Mouse (Mus musculus) stomach, postnatal 0 days (tissue): ENCODE data around the gene Zfp683. TPM values are rescaled to one million over a fixed set of nuclear protein-coding genes. Genes with fewer than 3 reads are reported as not detected.

Experiments used
- ATAC-seq: fragments of 200-750 bp; cut with Nextera tagmentation; 2 replicates; pipeline ENCODE4 v1.8.0; 2017; ENCODE audit not compliant: low FRiP score, low TSS enrichment
- DNase-seq: peaks from one replicate; pipeline ENCODE4 v3.0.0-alpha.2; 2016; ENCODE audit warnings: low spot score
- H3K27ac ChIP-seq: fragments of 300-500 bp; sonication (generic); replicated peaks from 2 replicates; pipeline ENCODE4 v1.5.1; 2014; ENCODE audit warnings: mild to moderate bottlenecking, control low read depth
- H3K27me3 ChIP-seq: fragments of 300-500 bp; sonication (generic); 2 replicates; pipeline ENCODE4 v1.6.1; 2014; ENCODE audit warnings: low read length; ENCODE audit not compliant: control insufficient read depth, insufficient read depth
- H3K36me3 ChIP-seq: fragments of 300-500 bp; sonication (generic); 2 replicates; pipeline ENCODE4 v1.6.1; 2014; ENCODE audit warnings: low read length, mixed read lengths; ENCODE audit not compliant: control insufficient read depth, insufficient read depth
- H3K4me1 ChIP-seq: fragments of 300-500 bp; sonication (generic); replicated peaks from 2 replicates; pipeline ENCODE4 v1.6.1; 2014; ENCODE audit warnings: antibody characterized with exemption; ENCODE audit not compliant: control insufficient read depth, insufficient read depth
- H3K4me2 ChIP-seq: fragments of 300-500 bp; sonication (generic); replicated peaks from 2 replicates; pipeline ENCODE4 v1.6.1; 2014; ENCODE audit warnings: low read depth, mild to moderate bottlenecking, control low read depth, moderate library complexity
- H3K4me3 ChIP-seq: fragments of 300-500 bp; sonication (generic); 2 replicates; pipeline ENCODE4 v1.5.1; 2014; ENCODE audit warnings: low read depth, low read length, control low read depth
- H3K9ac ChIP-seq: fragments of 300-500 bp; sonication (generic); 2 replicates; pipeline ENCODE4 v1.6.1; 2014; ENCODE audit warnings: mild to moderate bottlenecking, low read length, control low read depth, mixed read lengths
- H3K9me3 ChIP-seq: fragments of 300-500 bp; sonication (generic); 2 replicates; pipeline ENCODE4 v1.6.1; 2016; ENCODE audit warnings: low read length; ENCODE audit not compliant: control insufficient read depth
- CTCF ChIP-seq: IDR thresholded peaks from 2 replicates; pipeline ENCODE4 v1.5.1; 2016; ENCODE audit warnings: antibody characterized with exemption, low read depth, mild to moderate bottlenecking, moderate library complexity
- EP300 ChIP-seq: optimal IDR thresholded peaks from 2 replicates; pipeline ENCODE3; 2016; ENCODE audit warnings: antibody characterized with exemption
- WGBS: fragments of 180-500 bp; shearing (Covaris S2); extraction: QIAGEN DNeasy Blood & Tissue Kit; methylation state at CpG from one replicate; pipeline ENCODE4 v1.1.7; 2014; 5-methylcytosine and 5-hydroxymethylcytosine counted together
- polyA plus RNA-seq: library from polyadenylated mRNA; unstranded; fragments of >200 nt; fragmentation: Nextera tagmentation; extraction: Ambion mirVana; gene quantifications from 2 replicates; pipeline ENCODE4 v1.2.1, GENCODE M21; 2015

Gene Zfp683
- polyA plus RNA-seq, 1 experiment from 2014 or later, result not detected

GRCm38 (mm10) chr4:134080674-134081073 is 27.0 kb downstream of the Zfp683 start:
- H3K4me3 ChIP-seq, result no peak overlapping the region
- no peak overlapping the region for H3K27ac ChIP-seq
- no peak for DNase-seq
- TF ChIP-seq CTCF (no peak), EP300 (no peak)
- H3K27me3 ChIP-seq, result no peaks in the 10 kb centered on the region
- no peak overlapping the region for H3K4me2 ChIP-seq
- H3K9me3 ChIP-seq, result no peaks in the 10 kb centered on the region
- 86% methylated on average over 4 of the region's 4 CpGs for WGBS
- no peaks in the 10 kb centered on the region for H3K4me1 ChIP-seq
- H3K9ac ChIP-seq, result no peak overlapping the region
- no peak for ATAC-seq
- no peaks in the 10 kb centered on the region for H3K36me3 ChIP-seq

DNA sequence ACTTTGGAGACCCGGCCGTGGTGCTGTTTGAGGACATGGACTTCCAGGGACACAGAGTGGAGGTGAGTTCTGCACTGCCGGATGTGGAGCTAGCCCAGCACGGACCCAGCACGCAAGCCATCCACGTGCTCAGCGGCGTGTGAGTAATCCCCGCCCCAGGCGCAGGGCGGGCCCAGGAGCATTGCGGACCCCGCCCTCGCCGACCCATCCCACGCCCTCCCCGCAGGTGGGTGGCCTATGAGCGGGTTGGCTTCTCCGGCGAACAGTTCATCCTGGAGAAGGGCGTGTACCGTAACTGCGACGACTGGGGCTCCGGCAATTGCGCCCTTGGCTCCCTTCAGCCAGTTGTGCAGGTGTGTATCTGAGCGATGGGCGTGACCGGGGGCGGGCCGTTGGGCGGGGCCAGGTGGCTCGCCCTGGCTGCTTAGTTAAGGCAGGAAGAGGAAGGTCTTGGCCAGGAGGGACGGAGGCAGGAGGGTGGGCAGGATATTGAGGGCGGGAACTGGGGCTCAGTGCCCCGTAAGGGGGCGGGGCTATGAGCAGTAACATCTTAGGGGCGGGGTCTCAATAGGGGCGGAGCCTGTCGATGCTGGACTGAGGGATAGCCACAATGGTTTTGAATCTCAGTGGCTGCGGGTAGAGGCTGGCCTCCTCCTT is 28.2 kb downstream of the Zfp683 start:
- Histone ChIP-seq H3K27ac (0 out of 2 replicates have a peak overlapping the region, but pooled peaks have one; percentile 24), H3K4me3 (peak overlapping the region; percentile 20; the same call in 1 of the 2 replicates), H3K9ac (no peak overlapping the region), H3K27me3 (no peaks in the 10 kb centered on the region), H3K36me3 (no peaks in the 10 kb centered on the region), H3K4me2 (peak overlapping the region; percentile 55), H3K4me1 (no peaks in the 10 kb centered on the region), H3K9me3 (no peaks in the 10 kb centered on the region)
- TF ChIP-seq EP300 (no peak), CTCF (no peak)
- under 1% methylated on average over 41 of the region's 41 CpGs for WGBS
- ATAC-seq (peak; percentile 96), DNase-seq (peak; percentile 97)

DNA sequence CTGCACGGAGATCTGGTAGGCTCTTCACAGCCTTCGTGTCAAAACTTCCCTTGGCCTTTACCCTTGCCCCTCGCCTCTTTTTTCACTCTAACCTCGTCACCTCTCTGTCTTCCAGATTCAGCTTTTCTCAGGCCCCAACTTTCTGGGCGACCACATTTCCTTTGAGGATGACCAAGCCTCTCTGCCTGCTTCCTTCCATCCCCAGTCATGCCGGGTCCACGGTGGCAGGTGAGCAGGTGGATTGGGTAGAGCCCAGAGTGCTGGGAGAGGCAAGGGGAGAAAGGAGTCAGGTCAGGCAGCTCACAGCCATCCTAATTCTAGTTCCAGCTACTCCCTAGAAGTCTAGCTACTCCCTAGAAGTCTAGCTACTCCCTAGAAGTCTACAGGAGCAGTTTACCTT is 28.8 kb downstream of the Zfp683 start:
- Histone ChIP-seq H3K36me3 (no peaks in the 10 kb centered on the region), H3K4me1 (no peaks in the 10 kb centered on the region), H3K4me2 (peak overlapping the region; percentile 55), H3K9me3 (no peaks in the 10 kb centered on the region), H3K27me3 (no peaks in the 10 kb centered on the region), H3K27ac (no peak overlapping the region), H3K9ac (no peak overlapping the region; the same call in 1 of the 2 replicates), H3K4me3 (0 out of 2 replicates have a peak overlapping the region, but pooled peaks have one; percentile 20)
- DNase-seq (no peak), ATAC-seq (no peak)
- 8% methylated on average over 7 of the region's 7 CpGs for WGBS
- TF ChIP-seq EP300 (no peak), CTCF (no peak)

GRCm38 (mm10) chr4:134084999-134085398 is 31.4 kb downstream of the Zfp683 start:
- H3K27me3 ChIP-seq, result no peaks in the 10 kb centered on the region
- peak; percentile 27 for TF ChIP-seq CTCF
- no peak for TF ChIP-seq EP300
- 87% methylated on average over 4 of the region's 4 CpGs for WGBS
- H3K36me3 ChIP-seq, result no peaks in the 10 kb centered on the region
- DNase-seq (no peak), ATAC-seq (no peak)
- no peaks in the 10 kb centered on the region for H3K9me3 ChIP-seq
- H3K4me3 ChIP-seq, result no peak overlapping the region
- H3K27ac ChIP-seq, result no peak overlapping the region
- H3K4me1 ChIP-seq, result no peaks in the 10 kb centered on the region
- H3K4me2 ChIP-seq, result no peak overlapping the region
- H3K9ac ChIP-seq, result no peak overlapping the region

- DNase-seq, result peak; percentile 59
These were observed 33.8 kb downstream of the Zfp683 start for GRCm38 (mm10) chr4:134087412-134087811.

GRCm38 (mm10) chr4:134089029-134089428 is 35.4 kb downstream of the Zfp683 start:
- no peak for DNase-seq
- Histone ChIP-seq H3K4me2 (no peak overlapping the region), H3K9me3 (no peaks in the 10 kb centered on the region), H3K4me3 (no peak overlapping the region), H3K36me3 (no peaks in the 10 kb centered on the region), H3K9ac (no peak overlapping the region), H3K27me3 (no peaks in the 10 kb centered on the region), H3K27ac (no peak overlapping the region), H3K4me1 (no peaks in the 10 kb centered on the region)
- 66% methylated on average over 9 of the region's 9 CpGs for WGBS
- peak; percentile 19; the same call in 1 of the 2 replicates for ATAC-seq
- TF ChIP-seq CTCF (no peak), EP300 (no peak)

More at GRCm38 (mm10) chr4:134087412-134087811, 33.8 kb downstream of the Zfp683 start:
- Histone ChIP-seq H3K4me2 (no peak overlapping the region), H3K4me3 (no peak overlapping the region), H3K9ac (no peak overlapping the region), H3K4me1 (no peaks in the 10 kb centered on the region), H3K27me3 (no peaks in the 10 kb centered on the region), H3K9me3 (no peaks in the 10 kb centered on the region), H3K36me3 (no peaks in the 10 kb centered on the region), H3K27ac (no peak overlapping the region)
- no peak for TF ChIP-seq EP300
- TF ChIP-seq CTCF, result peak; percentile 84
- peak; percentile 58 for ATAC-seq
- 31% methylated on average over 7 of the region's 7 CpGs for WGBS
